Mouse (Mus musculus) megakaryocyte progenitor cell, adult 5-6 weeks (primary cell): ENCODE results near the gene Ppard. TPM values are rescaled to one million over a fixed set of nuclear protein-coding genes. Genes with fewer than 3 reads are reported as not detected.

Source experiments
- ATAC-seq: replicated peaks from 2 replicates; pipeline ENCODE4 v1.8.0; 2016; ENCODE audit warnings: mild to moderate bottlenecking, moderate TSS enrichment, inconsistent platforms; ENCODE audit not compliant: poor library complexity
- total RNA-seq, 2 experiments: library from RNA; stranded (forward) in 1 of 2; stranded (reverse) in 1 of 2; fragments of 157-497, 149-512 nt in 1 of 2; fragments of 200-1000 nt in 1 of 2; gene quantifications; 2 replicates each; pipeline versions ENCODE4 v1.2.3 to v1.2.4; 2015 to 2017

The Ppard gene
- total RNA-seq, 2 experiments from 2014 or later = 1.9 to 7.7 TPM

- ATAC-seq = no peak
Observed at GRCm38 (mm10) chr17:28281866-28282441, 49.5 kb downstream of the Ppard start.

GRCm38 (mm10) chr17:28283199-28283598 is 50.7 kb downstream of the Ppard start:
- ATAC-seq = no peak

GRCm38 (mm10) chr17:28286133-28286532 is 53.6 kb downstream of the Ppard start:
- no peak for ATAC-seq

- 0 out of 2 replicates have a peak, but pooled peaks have one; percentile 17 for ATAC-seq
Observed at GRCm38 (mm10) chr17:28286964-28287363, 54.5 kb downstream of the Ppard start.

- peak; percentile 2; the same call in 1 of the 2 replicates for ATAC-seq
Observed at GRCm38 (mm10) chr17:28287578-28287977, 55.1 kb downstream of the Ppard start.

GRCm38 (mm10) chr17:28287980-28288379 is 55.5 kb downstream of the Ppard start:
- ATAC-seq = peak; percentile 75

- no peak for ATAC-seq
Observed at GRCm38 (mm10) chr17:28290262-28290661, 57.8 kb downstream of the Ppard start.

GRCm38 (mm10) chr17:28290671-28291070 is 58.2 kb downstream of the Ppard start:
- ATAC-seq = 0 out of 2 replicates have a peak, but pooled peaks have one; percentile 9

- peak; percentile 22; the same call in 1 of the 2 replicates for ATAC-seq
Observed at GRCm38 (mm10) chr17:28291346-28291745, 58.8 kb downstream of the Ppard start.

GRCm38 (mm10) chr17:28293716-28294115 is 61.2 kb downstream of the Ppard start:
- no peak for ATAC-seq

- peak; percentile 74 for ATAC-seq
Observed at GRCm38 (mm10) chr17:28294449-28295333, 62.2 kb downstream of the Ppard start.

- ATAC-seq = no peak
Observed at GRCm38 (mm10) chr17:28298888-28299287, 66.4 kb downstream of the Ppard start.

GRCm38 (mm10) chr17:28299669-28300320 is 67.3 kb downstream of the Ppard start:
- ATAC-seq = no peak

- no peak for ATAC-seq
Observed at GRCm38 (mm10) chr17:28300323-28300722, 67.8 kb downstream of the Ppard start.

- no peak for ATAC-seq
Observed at GRCm38 (mm10) chr17:28300850-28301249, 68.3 kb downstream of the Ppard start.

- no peak for ATAC-seq
Observed at GRCm38 (mm10) chr17:28305172-28305571, 72.7 kb downstream of the Ppard start.

GRCm38 (mm10) chr17:28308297-28309195 is 76.0 kb downstream of the Ppard start:
- ATAC-seq = peak; percentile 61

- no peak for ATAC-seq
Observed at GRCm38 (mm10) chr17:28310831-28311230, 78.3 kb downstream of the Ppard start.

GRCm38 (mm10) chr17:28311366-28312132 is 79.0 kb downstream of the Ppard start:
- no peak for ATAC-seq
